Mouse (Mus musculus) kidney, adult 2 months (tissue): ENCODE data around the gene St8sia1. TPM values are rescaled to one million over a fixed set of nuclear protein-coding genes. Genes with fewer than 3 reads are reported as not detected.

Source experiments
- DNase-seq: peaks from one replicate; pipeline ENCODE4 v3.0.0; 2021
- H3K27ac ChIP-seq: fragments of 200-500 bp; 2 replicates; pipeline ENCODE4 v1.5.1; 2012; ENCODE audit warnings: low read depth, low read length, control low read depth, inconsistent platforms; ENCODE audit not compliant: insufficient read depth
- H3K27me3 ChIP-seq: fragments of 200-500 bp; replicated peaks from 2 replicates; pipeline ENCODE4 v1.6.1; 2012; ENCODE audit warnings: mild to moderate bottlenecking, moderate library complexity, low read length, inconsistent platforms; ENCODE audit not compliant: control insufficient read depth, insufficient read depth
- H3K36me3 ChIP-seq: fragments of 200-500 bp; 2 replicates; pipeline ENCODE4 v1.6.1; 2012; ENCODE audit warnings: mild to moderate bottlenecking, moderate library complexity, low read length, inconsistent platforms; ENCODE audit not compliant: control insufficient read depth, insufficient read depth
- H3K4me1 ChIP-seq: fragments of 200-500 bp; 2 replicates; pipeline ENCODE4 v1.6.1; 2011; ENCODE audit warnings: low read length; ENCODE audit not compliant: control insufficient read depth, insufficient read depth
- H3K4me3 ChIP-seq: fragments of 200-500 bp; 2 replicates; pipeline ENCODE4 v1.5.1; 2011; ENCODE audit warnings: mild to moderate bottlenecking, low read depth, low read length, control low read depth; ENCODE audit not compliant: insufficient read depth
- CTCF ChIP-seq: fragments of 200-500 bp; conservative IDR thresholded peaks from 2 replicates; pipeline ENCODE4 v1.5.1; 2011; ENCODE audit warnings: low read depth, mild to moderate bottlenecking, control low read depth, low read length, moderate library complexity, mixed read lengths; ENCODE audit not compliant: insufficient read depth, insufficient read length
- POLR2A ChIP-seq: fragments of 200-500 bp; IDR thresholded peaks from one replicate; pipeline ENCODE4 v1.6.1; 2011; ENCODE audit warnings: low read depth, low read length, control low read depth
- WGBS: fragments of 180-500 bp; shearing (Covaris S2); methylation state at CpG from one replicate; pipeline ENCODE4 v1.1.7; 2018; 5-methylcytosine and 5-hydroxymethylcytosine counted together
- polyA plus RNA-seq: library from polyadenylated mRNA; depleted of rRNA; stranded (reverse); fragments of >200 nt; gene quantifications from 2 replicates; pipeline ENCODE4 v1.2.3, GENCODE M21; 2012

Gene St8sia1
- polyA plus RNA-seq, 1 experiment, result 14.3 TPM

DNA sequence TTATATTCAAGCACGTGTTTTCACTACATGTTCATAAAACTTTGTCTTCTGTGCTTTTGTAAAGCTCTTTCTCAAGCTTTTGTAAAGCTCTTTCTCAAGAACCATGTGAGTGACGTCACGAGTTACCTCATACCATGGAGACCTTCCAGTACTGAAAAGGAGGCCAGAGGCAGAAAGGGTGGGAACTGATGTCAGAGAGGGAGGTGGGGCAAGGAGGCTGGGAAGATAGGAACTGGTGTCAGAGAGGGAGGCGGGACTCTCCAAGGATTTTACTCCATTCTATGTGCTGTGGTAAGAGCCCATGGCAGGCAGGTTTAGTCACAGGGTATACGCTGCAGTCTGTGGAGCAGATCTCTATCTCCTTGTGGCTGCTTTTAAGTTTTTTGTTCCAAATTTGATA, 31.3 kb upstream of the St8sia1 start:
- no peak overlapping the region for H3K4me3 ChIP-seq
- no peak overlapping the region for H3K27ac ChIP-seq
- no peak for TF ChIP-seq CTCF
- H3K4me1 ChIP-seq, result no peaks in the 10 kb centered on the region
- no peak for DNase-seq
- H3K27me3 ChIP-seq, result no peaks in the 10 kb centered on the region
- H3K36me3 ChIP-seq, result no peaks in the 10 kb centered on the region
- WGBS, result 80% methylated on average over 5 of the region's 5 CpGs

DNA sequence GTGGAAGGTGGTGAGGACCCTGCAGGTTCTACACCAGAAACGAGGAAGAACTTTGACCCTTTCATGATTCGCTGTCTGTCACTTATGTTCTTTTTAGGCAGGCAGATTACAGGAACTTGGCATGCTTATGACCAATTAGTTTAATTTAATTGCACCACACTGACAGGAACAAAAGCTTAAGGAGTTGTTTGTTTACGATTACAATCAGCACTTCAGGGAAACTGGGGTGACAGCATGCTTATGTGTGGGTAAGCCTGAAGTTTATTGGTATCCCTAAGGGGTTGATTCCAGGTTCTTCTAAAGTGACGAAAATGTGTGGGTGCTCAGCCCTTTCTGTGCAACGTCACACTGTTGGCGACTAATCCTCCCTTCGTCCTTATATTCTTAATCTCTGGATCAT, 30.6 kb upstream of the St8sia1 start:
- Histone ChIP-seq H3K36me3 (no peaks in the 10 kb centered on the region), H3K4me1 (no peaks in the 10 kb centered on the region), H3K27me3 (no peaks in the 10 kb centered on the region), H3K27ac (no peak overlapping the region), H3K4me3 (no peak overlapping the region)
- TF ChIP-seq POLR2A (no peak), CTCF (no peak)
- no peak for DNase-seq
- 59% methylated on average over 7 of the region's 7 CpGs for WGBS

DNA sequence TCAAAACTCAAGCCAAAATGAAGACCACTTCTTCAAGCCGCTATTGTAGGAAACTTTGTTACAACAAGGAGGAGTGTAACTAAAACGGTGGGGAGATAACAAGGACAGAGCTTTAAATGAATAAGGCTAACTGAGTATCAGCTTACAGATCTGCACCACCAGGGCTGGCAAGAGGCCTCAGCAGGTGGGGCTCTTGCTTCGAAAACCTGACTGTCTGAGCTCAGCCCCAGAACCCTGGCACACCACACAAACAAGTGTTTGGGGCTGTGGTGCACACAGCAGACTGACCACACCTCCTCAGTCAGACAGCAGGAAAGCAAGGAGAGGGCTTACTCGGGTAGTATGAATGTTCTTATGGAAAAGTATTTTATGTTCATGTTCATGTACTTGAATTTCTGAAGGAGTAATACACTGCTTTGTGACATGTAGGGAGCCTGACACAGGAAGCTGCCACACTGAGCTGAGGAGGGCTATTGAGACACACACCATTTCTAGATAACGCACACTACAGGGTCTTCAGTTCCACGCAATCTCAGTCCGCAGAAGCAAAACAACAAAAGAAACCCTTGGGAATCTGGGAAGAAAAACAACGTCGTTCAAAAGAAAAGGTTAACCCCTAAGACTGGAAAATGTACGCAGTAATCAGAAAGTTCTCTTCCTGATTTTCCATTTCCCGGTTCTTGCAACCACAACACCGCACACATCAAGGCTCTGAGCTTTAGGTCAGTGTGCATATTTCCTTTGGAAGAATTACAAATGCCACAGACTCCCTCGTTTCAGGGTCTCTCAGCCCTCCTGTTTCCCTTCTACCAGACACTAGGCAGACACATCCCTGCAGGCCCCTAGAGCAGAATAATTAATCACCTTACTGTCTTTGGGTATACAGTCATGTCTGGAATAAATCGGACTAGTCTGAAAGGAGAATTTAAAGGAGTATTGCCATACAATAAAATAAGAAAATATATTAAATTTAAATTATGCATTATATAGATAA, 29.8 kb upstream of the St8sia1 start:
- Histone ChIP-seq H3K27me3 (no peaks in the 10 kb centered on the region), H3K27ac (no peak overlapping the region), H3K4me3 (no peak overlapping the region), H3K4me1 (no peaks in the 10 kb centered on the region), H3K36me3 (no peaks in the 10 kb centered on the region)
- WGBS, result 35% methylated on average over 14 of the region's 14 CpGs
- TF ChIP-seq POLR2A, result no peak
- peak; percentile 31; the same call in 1 of the 2 replicates for TF ChIP-seq CTCF
- no peak for DNase-seq

DNA sequence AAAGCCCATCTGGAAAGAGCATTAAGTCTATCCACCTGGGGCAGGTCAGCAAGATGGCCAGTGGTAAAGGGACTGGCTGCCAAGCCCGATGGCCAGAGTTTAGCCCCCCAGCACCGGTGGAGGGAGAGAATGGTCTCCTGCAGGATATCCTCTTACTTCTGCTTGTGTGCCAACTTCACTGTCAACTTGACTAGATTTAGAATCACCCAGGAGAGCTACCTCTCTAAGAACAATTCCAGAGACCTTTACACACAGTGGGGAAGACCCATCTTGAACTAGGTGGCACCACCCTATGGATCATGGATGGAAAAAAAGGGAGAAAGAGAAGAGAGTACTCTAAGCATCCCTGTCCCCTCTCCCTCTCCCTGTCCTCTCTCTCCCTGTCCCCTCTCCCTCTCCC, 28.7 kb upstream of the St8sia1 start:
- H3K27me3 ChIP-seq, result no peaks in the 10 kb centered on the region
- WGBS, result 45% methylated on average over 2 of the region's 2 CpGs
- no peak for DNase-seq
- TF ChIP-seq POLR2A (no peak), CTCF (no peak)
- no peak overlapping the region for H3K4me3 ChIP-seq
- no peak overlapping the region for H3K27ac ChIP-seq
- H3K36me3 ChIP-seq, result no peaks in the 10 kb centered on the region
- no peaks in the 10 kb centered on the region for H3K4me1 ChIP-seq

DNA sequence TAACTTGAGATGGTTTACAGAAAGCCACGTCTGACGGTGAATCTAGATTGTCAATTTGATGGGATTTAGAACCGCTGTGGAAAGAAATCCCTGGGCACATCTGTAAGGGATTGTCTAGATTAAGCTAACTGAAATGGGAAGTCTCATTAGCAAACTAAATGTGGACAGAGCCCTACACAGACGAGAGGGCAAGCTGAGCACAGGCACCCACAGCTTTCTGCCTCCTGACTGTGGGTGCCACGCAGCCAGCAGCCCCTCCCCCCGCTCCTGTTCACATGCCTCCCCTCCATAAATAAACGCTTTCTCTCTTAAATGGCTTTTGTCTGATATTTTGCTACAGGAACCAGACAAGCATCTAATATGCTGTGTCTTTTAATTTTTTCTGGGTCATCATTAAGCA, 27.8 kb upstream of the St8sia1 start:
- WGBS, result 79% methylated on average over 7 of the region's 7 CpGs
- Histone ChIP-seq H3K36me3 (no peaks in the 10 kb centered on the region), H3K4me3 (no peak overlapping the region), H3K27me3 (no peaks in the 10 kb centered on the region), H3K27ac (no peak overlapping the region), H3K4me1 (no peaks in the 10 kb centered on the region)
- DNase-seq, result no peak
- no peak for TF ChIP-seq POLR2A
- no peak for TF ChIP-seq CTCF

DNA sequence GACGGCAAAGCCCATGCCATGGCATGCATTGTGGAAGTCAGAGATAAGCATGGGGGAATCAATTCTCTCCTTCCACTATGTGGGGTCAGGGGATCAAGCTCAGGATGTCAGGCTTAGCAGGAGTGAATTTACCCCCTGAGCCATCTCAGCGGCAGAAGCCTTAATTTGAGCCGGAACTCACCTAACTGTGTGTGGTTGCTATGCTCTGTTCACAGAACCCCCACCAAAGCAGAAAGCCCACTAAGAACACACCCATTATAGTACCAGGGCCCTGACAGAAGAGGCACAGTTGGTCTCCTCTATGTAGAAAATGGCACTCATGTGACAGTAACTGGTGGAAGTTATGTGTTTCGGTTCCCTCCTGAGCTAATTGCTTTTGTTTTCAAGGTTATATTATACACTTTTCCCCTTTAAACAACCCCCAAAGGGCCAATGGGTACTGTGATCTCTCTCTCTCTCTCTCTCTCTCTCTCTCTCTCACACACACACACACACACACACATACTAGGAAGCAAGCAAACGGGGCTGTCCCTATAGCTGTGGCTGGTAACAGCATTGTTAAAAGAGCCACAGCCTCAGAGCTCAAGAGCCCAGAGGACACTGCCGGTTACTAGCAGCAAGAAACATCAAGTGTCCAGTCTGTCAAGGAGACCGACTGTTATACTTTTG, 27.3 kb upstream of the St8sia1 start:
- H3K36me3 ChIP-seq, result no peaks in the 10 kb centered on the region
- 71% methylated on average over 7 of the region's 7 CpGs for WGBS
- H3K27me3 ChIP-seq, result no peaks in the 10 kb centered on the region
- TF ChIP-seq CTCF (no peak), POLR2A (no peak)
- DNase-seq, result no peak
- no peaks in the 10 kb centered on the region for H3K4me1 ChIP-seq
- H3K4me3 ChIP-seq, result no peak overlapping the region
- H3K27ac ChIP-seq, result no peak overlapping the region

DNA sequence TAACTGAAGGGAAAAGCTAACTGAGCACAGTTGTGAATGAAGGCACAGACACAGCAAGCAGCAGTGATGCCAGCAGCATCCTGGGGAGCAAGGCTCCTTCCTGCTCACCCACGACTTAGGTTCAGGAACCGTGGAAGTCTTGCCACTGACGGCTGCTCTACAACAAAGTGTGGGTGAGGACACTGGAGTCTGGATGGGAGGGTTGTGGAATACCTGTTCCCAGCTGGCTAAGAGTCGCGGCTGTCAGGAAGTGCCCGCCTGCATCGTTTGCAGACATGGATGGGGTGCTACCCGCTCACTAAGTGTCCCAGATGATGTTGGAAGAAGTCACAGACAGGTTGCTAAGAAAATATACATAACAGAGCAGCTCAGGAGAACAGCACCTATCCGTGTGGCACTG, 26.3 kb upstream of the St8sia1 start:
- Histone ChIP-seq H3K27me3 (no peaks in the 10 kb centered on the region), H3K27ac (no peak overlapping the region), H3K4me3 (no peak overlapping the region), H3K4me1 (no peaks in the 10 kb centered on the region), H3K36me3 (no peaks in the 10 kb centered on the region)
- no peak for DNase-seq
- 76% methylated on average over 9 of the region's 9 CpGs for WGBS
- no peak for TF ChIP-seq POLR2A
- TF ChIP-seq CTCF, result no peak
